Mouse (Mus musculus) kidney, embryonic 16.5 days (tissue): Measurements from ENCODE around the gene Sptlc2. TPM values are rescaled to one million over a fixed set of nuclear protein-coding genes. Genes with fewer than 3 reads are reported as not detected.

Source experiments
- ATAC-seq: fragments of 200-750 bp; cut with Nextera tagmentation; 2 replicates; pipeline ENCODE4 v1.8.0; 2017; ENCODE audit warnings: moderate TSS enrichment; ENCODE audit not compliant: low FRiP score, low TSS enrichment
- H3K27ac ChIP-seq: fragments of 300-500 bp; sonication (generic); 2 replicates; pipeline ENCODE4 v1.5.1; 2014; ENCODE audit warnings: low read length
- H3K27me3 ChIP-seq: fragments of 300-500 bp; sonication (generic); 2 replicates; pipeline ENCODE4 v1.6.1; 2014; ENCODE audit warnings: low read length, control low read depth, mixed read lengths; ENCODE audit not compliant: insufficient read depth
- H3K36me3 ChIP-seq: fragments of 300-500 bp; sonication (generic); 2 replicates; pipeline ENCODE4 v1.6.1; 2014; ENCODE audit warnings: low read length, control low read depth, mixed read lengths; ENCODE audit not compliant: insufficient read depth
- H3K4me1 ChIP-seq: fragments of 300-500 bp; sonication (generic); 2 replicates; pipeline ENCODE4 v1.6.1; 2014; ENCODE audit warnings: low read length, control low read depth, mixed read lengths; ENCODE audit not compliant: insufficient read depth
- H3K4me2 ChIP-seq: fragments of 300-500 bp; sonication (generic); replicated peaks from 2 replicates; pipeline ENCODE4 v1.6.1; 2014; ENCODE audit warnings: low read depth, low read length
- H3K4me3 ChIP-seq: fragments of 300-500 bp; sonication (generic); 2 replicates; pipeline ENCODE4 v1.5.1; 2014; ENCODE audit warnings: mild to moderate bottlenecking, low read length
- H3K9ac ChIP-seq: fragments of 300-500 bp; sonication (generic); replicated peaks from 2 replicates; pipeline ENCODE4 v1.6.1; 2014; ENCODE audit warnings: low read length
- H3K9me3 ChIP-seq: fragments of 300-500 bp; sonication (generic); 2 replicates; pipeline ENCODE4 v1.6.1; 2016; ENCODE audit warnings: low read length, control low read depth
- WGBS: fragments of 180-500 bp; shearing (Covaris S2); extraction: QIAGEN DNeasy Blood & Tissue Kit; methylation state at CpG from one replicate; pipeline ENCODE4 v1.1.7; 2014; 5-methylcytosine and 5-hydroxymethylcytosine counted together
- polyA plus RNA-seq: library from polyadenylated mRNA; unstranded; fragments of >200 nt; fragmentation: Nextera tagmentation; extraction: Ambion mirVana; gene quantifications from 2 replicates; pipeline ENCODE4 v1.2.1, GENCODE M21; 2015

The Sptlc2 gene
- polyA plus RNA-seq, 1 experiment from 2014 or later, result 84.9 TPM

- Histone ChIP-seq H3K27ac (no peak overlapping the region), H3K9me3 (no peaks in the 10 kb centered on the region), H3K4me3 (no peak overlapping the region), H3K9ac (no peak overlapping the region), H3K4me1 (no peaks in the 10 kb centered on the region), H3K27me3 (peaks cover 5% of the 10 kb centered on the region), H3K36me3 (no peaks in the 10 kb centered on the region), H3K4me2 (no peak overlapping the region)
- ATAC-seq, result 0 out of 2 replicates have a peak, but pooled peaks have one; percentile 31
- WGBS, result 67% methylated on average over 6 of the region's 6 CpGs
Observed at GRCm38 (mm10) chr12:87293934-87294333, 94.2 kb downstream of the Sptlc2 start.

DNA sequence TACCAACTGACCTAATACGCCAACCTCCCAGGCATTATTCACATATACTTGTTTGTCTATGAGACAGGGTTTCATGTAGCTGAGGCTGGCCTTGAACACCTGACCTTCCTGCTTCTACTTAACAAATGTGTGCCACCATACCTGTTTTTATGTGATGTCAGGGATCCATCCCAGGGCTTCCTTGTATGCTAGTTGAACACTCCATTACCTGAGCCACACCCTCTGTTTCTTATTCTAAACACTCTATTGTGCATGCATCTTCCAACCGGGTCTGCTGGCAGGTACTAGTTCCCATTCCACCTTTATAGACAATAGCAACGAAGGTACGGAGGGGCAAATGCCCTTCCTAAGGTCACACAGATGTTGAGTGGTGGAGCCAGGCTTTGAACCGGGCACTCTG lies 99.1 kb downstream of the Sptlc2 start:
- Histone ChIP-seq H3K4me2 (no peak overlapping the region), H3K9me3 (peaks cover 6% of the 10 kb centered on the region; the same call in 1 of the 2 replicates), H3K4me3 (no peak overlapping the region), H3K36me3 (no peaks in the 10 kb centered on the region), H3K4me1 (no peaks in the 10 kb centered on the region), H3K9ac (no peak overlapping the region), H3K27ac (no peak overlapping the region), H3K27me3 (no peaks in the 10 kb centered on the region)
- 92% methylated on average over 5 of the region's 5 CpGs for WGBS
- no peak for ATAC-seq

DNA sequence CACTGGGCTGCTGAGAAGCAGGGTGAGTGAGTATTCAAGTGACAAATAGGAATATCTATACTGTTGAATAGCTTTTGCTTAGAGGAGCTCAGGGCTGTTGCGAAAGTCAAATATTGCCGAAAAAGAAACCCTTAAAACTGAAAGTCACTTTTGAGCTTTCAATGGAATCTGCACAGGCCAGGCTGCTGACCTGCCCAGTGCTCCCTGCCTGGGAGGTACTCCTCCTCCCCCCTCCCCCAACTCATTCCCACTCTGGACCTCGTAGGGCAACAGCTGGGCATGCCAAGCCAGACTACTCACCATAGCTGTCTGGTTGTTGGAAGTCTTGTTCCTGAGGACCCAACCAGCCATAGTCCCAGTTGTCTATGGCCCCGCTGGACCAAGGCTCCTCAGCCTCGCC lies 103.4 kb downstream of the Sptlc2 start:
- no peak for ATAC-seq
- Histone ChIP-seq H3K4me3 (no peak overlapping the region), H3K27ac (no peak overlapping the region), H3K9me3 (peaks cover 6% of the 10 kb centered on the region; the same call in 1 of the 2 replicates), H3K36me3 (no peaks in the 10 kb centered on the region), H3K4me2 (no peak overlapping the region), H3K4me1 (peaks cover 3% of the 10 kb centered on the region), H3K9ac (no peak overlapping the region), H3K27me3 (no peaks in the 10 kb centered on the region)
- WGBS, result 86% methylated on average over 5 of the region's 5 CpGs

- 84% methylated on average over 4 of the region's 4 CpGs for WGBS
Observed at GRCm38 (mm10) chr12:87284268-87284667, 103.9 kb downstream of the Sptlc2 start.

GRCm38 (mm10) chr12:87283706-87284105 lies 104.4 kb downstream of the Sptlc2 start:
- WGBS, result 73% methylated on average over 7 of the region's 7 CpGs
- no peak for ATAC-seq
- Histone ChIP-seq H3K27me3 (no peaks in the 10 kb centered on the region), H3K9ac (no peak overlapping the region), H3K4me2 (no peak overlapping the region), H3K27ac (no peak overlapping the region), H3K36me3 (no peaks in the 10 kb centered on the region), H3K4me3 (no peak overlapping the region), H3K4me1 (peaks cover 12% of the 10 kb centered on the region), H3K9me3 (peaks cover 6% of the 10 kb centered on the region; the same call in 1 of the 2 replicates)

More at GRCm38 (mm10) chr12:87284268-87284667, 103.9 kb downstream of the Sptlc2 start:
- H3K36me3 ChIP-seq, result no peaks in the 10 kb centered on the region
- no peak overlapping the region for H3K9ac ChIP-seq
- H3K4me2 ChIP-seq, result no peak overlapping the region
- no peaks in the 10 kb centered on the region for H3K27me3 ChIP-seq
- peaks cover 8% of the 10 kb centered on the region for H3K4me1 ChIP-seq
- no peak overlapping the region for H3K4me3 ChIP-seq
- ATAC-seq, result no peak
- H3K27ac ChIP-seq, result no peak overlapping the region
- peaks cover 6% of the 10 kb centered on the region; the same call in 1 of the 2 replicates for H3K9me3 ChIP-seq

DNA sequence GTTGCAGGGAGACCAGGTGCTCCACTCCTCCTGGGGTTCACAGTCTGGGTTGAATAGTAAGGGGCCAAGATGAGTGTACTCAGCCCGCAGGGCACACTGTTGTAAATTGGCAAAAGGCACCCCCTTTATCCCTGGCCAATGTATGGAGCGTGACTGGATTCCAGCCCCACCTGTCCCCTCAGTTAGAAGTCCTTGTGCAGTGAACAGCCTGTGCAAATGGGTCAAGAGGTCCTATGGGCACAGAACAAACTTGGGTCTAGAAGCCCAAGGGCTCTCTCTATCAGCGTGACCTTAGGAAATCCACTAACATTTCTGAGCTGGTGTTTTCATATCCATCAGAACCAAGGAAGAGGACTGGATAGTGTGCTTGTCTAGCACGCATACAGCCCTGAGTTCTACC lies 105.4 kb downstream of the Sptlc2 start:
- Histone ChIP-seq H3K27me3 (no peaks in the 10 kb centered on the region), H3K9me3 (0 out of 2 replicates have a peak, but pooled peaks cover 2% of the 10 kb centered on the region), H3K4me3 (no peak overlapping the region), H3K4me1 (peaks cover 19% of the 10 kb centered on the region), H3K36me3 (no peaks in the 10 kb centered on the region), H3K9ac (no peak overlapping the region), H3K4me2 (no peak overlapping the region), H3K27ac (no peak overlapping the region)
- 97% methylated on average over 4 of the region's 4 CpGs for WGBS
- ATAC-seq, result no peak

DNA sequence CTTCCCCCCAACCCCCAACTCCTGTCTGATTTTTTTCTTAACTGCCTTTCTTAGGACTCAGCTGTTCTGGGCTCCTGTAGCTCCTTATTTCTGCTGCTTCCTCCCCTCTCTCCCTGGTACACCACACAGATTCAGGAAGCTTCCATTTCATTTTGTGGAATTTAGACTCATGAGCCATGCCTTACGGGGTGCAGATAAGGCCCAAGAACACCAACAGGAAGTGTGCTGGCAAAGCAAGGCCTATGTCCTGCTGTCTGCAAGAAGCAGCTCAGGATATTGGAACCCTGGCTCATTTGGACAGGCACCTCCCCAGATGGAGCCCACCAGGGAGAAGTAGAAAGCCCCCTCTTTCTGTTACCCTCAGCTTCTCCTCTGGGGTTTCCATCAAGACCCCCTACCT lies 106.4 kb downstream of the Sptlc2 start:
- 76% methylated on average over 1 of the region's 1 CpGs for WGBS
- no peak for ATAC-seq
- Histone ChIP-seq H3K4me1 (peaks cover 19% of the 10 kb centered on the region), H3K4me2 (no peak overlapping the region), H3K9ac (no peak overlapping the region), H3K36me3 (0 out of 2 replicates have a peak, but pooled peaks cover under 1% of the 10 kb centered on the region), H3K9me3 (no peaks in the 10 kb centered on the region), H3K27ac (no peak overlapping the region), H3K4me3 (no peak overlapping the region), H3K27me3 (no peaks in the 10 kb centered on the region)

DNA sequence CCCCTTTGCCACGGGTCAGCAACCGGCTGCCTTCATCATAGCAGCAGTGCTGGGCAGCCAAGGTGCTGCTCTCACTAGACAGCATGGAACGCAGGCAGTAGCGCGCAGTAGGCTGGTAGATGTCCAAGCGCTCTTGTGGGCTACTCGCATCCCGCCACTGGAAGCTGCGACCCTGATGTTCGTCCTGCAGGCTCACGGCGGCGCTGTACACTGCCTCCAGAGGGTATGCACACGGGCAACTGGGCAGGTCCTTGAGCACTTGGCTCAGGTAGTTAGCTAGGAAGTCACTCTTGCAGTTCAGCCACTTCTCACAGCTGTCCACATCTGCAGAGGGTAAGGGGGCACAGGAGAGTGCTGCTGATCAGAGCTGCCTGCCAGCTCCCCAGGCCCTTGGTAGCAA lies 108.3 kb downstream of the Sptlc2 start:
- Histone ChIP-seq H3K9me3 (no peaks in the 10 kb centered on the region), H3K36me3 (peaks cover 14% of the 10 kb centered on the region; the same call in 1 of the 2 replicates), H3K4me3 (no peak overlapping the region), H3K4me1 (peaks cover 19% of the 10 kb centered on the region), H3K9ac (no peak overlapping the region), H3K27me3 (no peaks in the 10 kb centered on the region), H3K27ac (no peak overlapping the region), H3K4me2 (no peak overlapping the region)
- WGBS, result 51% methylated on average over 14 of the region's 14 CpGs
- peak; percentile 32; the same call in 1 of the 2 replicates for ATAC-seq

DNA sequence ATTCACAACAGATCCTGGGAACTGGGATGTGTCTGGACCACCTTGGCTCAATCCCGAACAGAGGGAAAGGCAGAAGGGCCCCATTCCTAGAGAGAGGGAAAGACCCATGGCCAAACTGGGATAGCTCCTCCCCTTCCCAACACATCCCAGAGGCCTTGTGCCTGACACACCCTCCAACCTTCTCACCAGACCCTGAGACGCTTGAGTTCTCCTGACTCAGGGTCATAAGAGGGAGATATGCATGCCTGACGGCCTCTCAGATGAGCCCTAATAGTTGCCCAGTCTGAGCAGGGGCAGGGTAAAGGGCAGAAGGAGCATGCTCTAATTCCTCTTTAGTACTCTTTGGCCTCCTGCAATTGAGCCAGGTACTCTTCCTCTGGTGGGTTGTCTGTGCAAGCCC lies 108.8 kb downstream of the Sptlc2 start:
- Histone ChIP-seq H3K9ac (no peak overlapping the region), H3K36me3 (peaks cover 20% of the 10 kb centered on the region), H3K27ac (no peak overlapping the region), H3K4me2 (no peak overlapping the region), H3K27me3 (no peaks in the 10 kb centered on the region), H3K4me3 (no peak overlapping the region), H3K4me1 (peaks cover 19% of the 10 kb centered on the region), H3K9me3 (no peaks in the 10 kb centered on the region)
- ATAC-seq, result peak; percentile 26; the same call in 1 of the 2 replicates
- 24% methylated on average over 3 of the region's 3 CpGs for WGBS

DNA sequence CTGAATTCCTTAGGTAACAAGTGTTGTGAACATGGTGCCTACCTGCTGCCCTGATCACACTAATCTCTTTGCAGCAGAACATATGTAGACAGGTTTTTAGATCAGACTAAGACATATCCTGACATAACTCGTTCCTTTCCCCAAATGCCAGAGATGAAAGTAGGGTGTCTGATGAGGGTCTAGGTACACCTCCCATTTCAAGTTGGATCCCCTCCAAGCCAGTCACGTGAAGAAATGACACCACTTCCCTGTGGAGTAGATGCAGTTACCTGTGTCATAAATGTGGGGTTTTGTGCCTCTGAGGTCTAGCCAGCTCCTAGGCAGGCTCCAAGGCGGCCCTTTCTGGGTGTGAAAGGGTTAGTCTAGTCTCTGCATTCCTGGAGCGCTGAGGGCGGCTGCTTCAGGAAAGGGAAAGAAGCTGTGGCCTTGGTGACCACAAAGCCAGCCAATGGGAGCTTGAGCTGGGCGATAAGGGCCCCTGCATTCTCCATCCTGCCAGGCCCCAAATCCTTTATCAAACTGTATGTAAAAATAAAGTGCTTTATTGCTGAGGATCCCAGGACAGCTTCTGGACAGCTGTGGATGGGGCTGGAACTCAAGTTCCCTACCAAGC lies 109.9 kb downstream of the Sptlc2 start:
- H3K27me3 ChIP-seq, result no peaks in the 10 kb centered on the region
- no peak overlapping the region for H3K4me3 ChIP-seq
- 0 out of 2 replicates have a peak overlapping the region, but pooled peaks have one; percentile 5 for H3K4me2 ChIP-seq
- whole genome bisulfite sequencing, result 15% methylated on average over 6 of the region's 6 CpGs
- no peak overlapping the region for H3K9ac ChIP-seq
- peaks cover 28% of the 10 kb centered on the region for H3K36me3 ChIP-seq
- no peak overlapping the region; the same call in 1 of the 2 replicates for H3K27ac ChIP-seq
- H3K9me3 ChIP-seq, result no peaks in the 10 kb centered on the region
- peak; percentile 68; the same call in 1 of the 2 replicates for ATAC-seq
- H3K4me1 ChIP-seq, result peaks cover 19% of the 10 kb centered on the region
